Mouse (Mus musculus) ES-Bruce4 (cell line): ENCODE results near the gene Tpst1.

ENCODE experiments used
- CTCF ChIP-seq: IDR thresholded peaks from one replicate; pipeline ENCODE4 v1.8.1; 2011; ENCODE audit warnings: low read depth, low read length
- EP300 ChIP-seq: IDR thresholded peaks from 2 replicates; pipeline ENCODE4 v1.6.1; 2011; ENCODE audit warnings: low read depth, low read length; ENCODE audit not compliant: insufficient read depth
- POLR2A ChIP-seq: IDR thresholded peaks from one replicate; pipeline ENCODE4 v1.8.1; 2011; ENCODE audit warnings: low read length; ENCODE audit not compliant: insufficient read depth

DNA sequence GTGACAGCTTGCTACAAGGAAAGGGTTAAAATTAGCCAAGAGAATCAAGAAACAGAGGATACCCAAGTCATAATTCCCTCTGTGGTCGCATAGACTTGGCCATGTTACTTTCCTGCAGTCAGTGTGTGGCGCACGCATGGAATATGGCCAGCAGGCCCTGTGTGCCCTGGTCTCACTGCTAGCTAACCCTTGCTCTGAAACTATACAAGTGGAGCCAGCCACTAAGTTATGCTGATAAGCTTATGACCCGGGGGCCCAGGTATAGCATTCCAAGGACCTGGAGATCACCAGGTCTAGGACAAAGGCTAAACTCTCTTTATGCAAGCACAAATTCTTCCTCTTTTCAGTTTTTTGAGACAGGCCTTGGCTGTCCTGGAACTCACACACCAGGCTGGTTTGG lies 32.3 kb upstream of the Tpst1 start:
- TF ChIP-seq POLR2A (no peak), CTCF (no peak), EP300 (no peak)
